Mouse (Mus musculus): ENCODE results near the gene Dpy19l1. TPM values are rescaled to one million over a fixed set of nuclear protein-coding genes. Genes with fewer than 3 reads are reported as not detected.

The Dpy19l1 gene
- total RNA-seq (2021): 10 to 100 TPM; 35.9 to 37.9 TPM
- long read RNA-seq, full-length matches to known transcripts: 16 of 21 reads
- long read RNA-seq, partial matches to known transcripts: 2 of 21 reads
- long read RNA-seq, other reads (novel, unspliced or antisense): 3 of 21 reads

DNA sequence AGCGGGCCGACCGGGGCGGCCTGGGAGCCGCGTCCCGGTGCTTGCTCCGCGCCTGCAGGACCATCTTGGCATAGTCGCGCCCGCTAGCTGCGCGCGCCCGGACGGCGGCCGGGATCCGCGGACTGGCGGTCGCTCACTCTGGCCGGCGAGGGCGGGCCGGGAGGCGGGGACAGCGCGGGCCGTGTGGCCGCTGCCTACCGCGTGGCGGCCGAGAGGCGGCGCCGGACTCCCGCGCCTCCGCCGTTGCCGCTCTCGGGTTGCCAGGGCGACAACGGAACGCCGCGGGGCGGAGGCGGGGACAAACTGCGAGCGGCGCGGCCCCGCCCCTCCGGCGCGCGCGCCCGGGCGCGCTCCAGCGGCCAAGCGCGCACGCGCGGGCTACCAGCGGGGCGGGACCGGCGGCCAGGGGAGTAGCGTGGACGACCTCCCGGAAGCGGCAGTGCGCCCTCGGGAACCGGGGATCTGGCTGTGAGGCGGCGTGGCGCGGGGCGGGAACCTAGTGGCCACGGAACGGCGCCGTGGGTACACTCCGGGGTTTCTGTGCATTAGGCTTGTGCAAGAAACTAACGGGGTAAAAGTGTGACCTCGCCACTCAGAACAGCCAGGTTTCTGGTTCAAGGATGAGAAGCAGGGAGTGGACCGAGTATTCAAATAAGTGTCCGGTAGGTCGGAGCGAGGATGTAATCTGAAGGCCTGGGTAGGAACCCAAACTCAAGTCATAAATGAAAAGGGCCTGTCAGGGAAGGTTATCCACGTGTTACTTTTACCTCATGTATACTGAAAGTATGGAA is at the start of gene Dpy19l1:
Gene Dpy19l1, minus strand, starts transcription at position 74 of the 791 bp plus-strand sequence.
- DNase-seq (ENCODE audit: low spot score in 2 of 2): peak; percentile 84 to 95

DNA sequence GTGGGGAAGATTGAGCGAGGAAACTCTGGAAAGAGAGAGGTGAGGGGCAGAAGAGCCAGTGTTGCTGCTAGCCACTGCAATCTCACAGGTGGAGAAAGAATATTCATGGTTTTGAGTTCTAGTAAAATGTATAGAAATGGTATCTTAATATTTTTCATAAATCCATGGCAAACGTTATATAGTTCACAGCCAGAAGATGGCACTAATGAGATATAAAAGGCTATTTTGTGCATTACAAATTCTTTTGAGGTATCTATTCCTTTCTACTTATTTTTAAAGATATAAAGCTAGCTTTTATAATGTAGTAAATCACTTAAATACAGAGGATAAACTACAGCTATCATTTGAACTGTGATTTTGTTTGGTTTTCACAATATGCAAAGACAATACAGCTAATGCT is 35.2 kb upstream of the Dpy19l1 start:
- no peak for DNase-seq (ENCODE audit: low spot score in 2 of 2)

DNA sequence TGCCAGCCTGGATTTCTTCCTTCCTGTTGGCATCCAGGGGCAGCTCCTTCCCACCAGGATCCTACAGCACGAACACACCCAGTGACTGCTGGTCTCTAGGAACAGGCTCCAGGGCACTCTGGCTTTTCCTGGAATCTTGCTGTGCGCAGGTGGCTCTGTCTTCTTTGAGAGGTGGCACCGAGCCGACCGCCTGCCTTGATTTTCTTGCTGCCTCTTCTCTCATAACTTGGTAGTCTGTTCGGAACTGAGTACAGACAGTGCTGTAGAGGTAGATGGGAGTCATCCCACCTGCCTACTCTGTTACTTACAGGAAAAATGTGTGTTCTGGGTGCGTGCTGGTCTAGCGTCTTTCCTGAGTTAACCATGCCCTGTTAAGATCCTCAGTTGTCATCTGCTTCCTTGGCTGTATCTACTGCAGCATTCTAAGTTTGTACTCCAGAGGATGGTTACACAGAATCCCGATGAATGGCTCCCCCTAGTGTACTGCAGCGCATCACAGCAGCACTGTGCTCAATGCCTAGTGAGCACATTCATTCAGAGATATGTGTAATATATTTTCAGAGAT is 13.7 kb upstream of the Dpy19l1 start:
- DNase-seq (ENCODE audit: low spot score in 2 of 2): peak; percentile 78 to 83

DNA sequence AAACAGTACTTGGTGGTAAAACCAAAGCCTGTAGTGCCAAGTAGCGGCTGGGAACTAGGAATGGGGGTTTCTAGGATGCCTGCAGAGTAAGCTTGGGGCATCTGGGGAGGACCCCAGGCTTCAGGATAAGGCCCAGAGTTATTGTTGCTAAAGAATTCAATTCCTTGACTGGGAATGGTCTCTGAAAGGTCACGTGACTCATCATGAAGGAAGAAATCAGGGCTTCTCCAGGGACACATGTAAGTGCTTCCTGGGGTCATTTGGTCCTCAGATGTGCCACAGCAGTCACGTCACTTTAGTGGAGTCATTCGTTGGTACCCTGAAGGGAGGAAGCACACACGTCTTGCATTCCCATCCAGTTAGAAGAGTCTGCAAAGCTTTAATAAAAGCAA is 11.1 kb upstream of the Dpy19l1 start:
- no peak for DNase-seq (ENCODE audit: low spot score in 2 of 2)

- DNase-seq (ENCODE audit: low spot score in 2 of 2): no peak
Observed at GRCm38 (mm10) chr9:24513290-24514077, 10.5 kb upstream of the Dpy19l1 start.

GRCm38 (mm10) chr9:24512121-24512539 is 9.2 kb upstream of the Dpy19l1 start:
- DNase-seq (ENCODE audit: low spot score in 2 of 2): no peak

DNA sequence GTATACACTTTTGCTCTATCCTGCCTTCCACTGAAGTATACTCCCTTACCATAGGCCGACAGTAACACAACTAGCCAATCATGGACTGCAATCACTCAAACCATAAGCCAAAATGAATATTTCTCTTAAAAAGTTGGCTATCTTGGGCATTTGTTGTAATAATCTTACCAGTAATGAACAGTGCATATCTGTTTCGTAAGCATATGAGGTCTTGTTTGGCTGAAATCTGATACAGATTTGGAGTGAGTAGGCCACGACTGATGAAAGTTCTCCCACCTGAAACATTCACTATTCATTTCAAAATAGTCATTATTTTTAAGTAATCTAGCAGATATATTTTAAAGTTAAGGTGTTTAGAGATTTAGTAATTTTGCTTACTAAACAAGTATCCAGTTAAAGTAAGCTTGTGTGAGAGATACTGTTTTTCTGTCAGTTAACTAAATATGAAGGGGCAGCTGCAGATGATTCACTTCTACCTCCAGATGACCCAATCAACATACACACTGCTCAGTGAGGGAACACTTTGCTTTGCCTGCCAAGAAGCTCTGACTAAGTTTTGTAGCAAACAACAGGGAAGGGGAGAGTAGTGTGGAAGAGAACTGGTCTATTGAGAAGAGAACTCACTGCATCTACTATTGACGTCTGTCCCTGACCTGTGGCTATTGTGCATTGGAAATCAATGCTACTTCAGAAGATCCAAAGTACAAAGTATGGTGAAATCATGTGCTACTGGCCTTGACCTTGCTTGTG is 8.6 kb upstream of the Dpy19l1 start:
- no peak for DNase-seq (ENCODE audit: low spot score in 2 of 2)

DNA sequence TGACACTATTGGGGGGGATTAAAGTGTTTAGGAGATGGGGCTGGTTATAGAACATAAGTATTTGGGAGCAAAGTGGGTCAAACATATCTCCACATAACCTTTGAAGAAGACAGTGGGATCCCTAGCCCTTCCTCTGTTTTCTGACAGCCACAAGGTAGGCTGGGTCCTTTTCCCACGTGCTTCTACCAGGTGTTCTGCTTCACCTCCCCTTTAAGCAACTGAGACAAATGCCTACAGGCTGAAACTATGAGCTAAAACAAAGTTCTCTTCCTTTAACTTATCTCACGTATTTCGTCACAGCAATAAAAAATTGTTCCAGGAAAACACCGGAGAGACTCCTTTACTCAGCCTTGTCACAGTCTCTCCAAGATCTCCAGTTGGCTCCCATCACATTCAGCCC is 5.9 kb upstream of the Dpy19l1 start:
- no peak for DNase-seq (ENCODE audit: low spot score in 2 of 2)

DNA sequence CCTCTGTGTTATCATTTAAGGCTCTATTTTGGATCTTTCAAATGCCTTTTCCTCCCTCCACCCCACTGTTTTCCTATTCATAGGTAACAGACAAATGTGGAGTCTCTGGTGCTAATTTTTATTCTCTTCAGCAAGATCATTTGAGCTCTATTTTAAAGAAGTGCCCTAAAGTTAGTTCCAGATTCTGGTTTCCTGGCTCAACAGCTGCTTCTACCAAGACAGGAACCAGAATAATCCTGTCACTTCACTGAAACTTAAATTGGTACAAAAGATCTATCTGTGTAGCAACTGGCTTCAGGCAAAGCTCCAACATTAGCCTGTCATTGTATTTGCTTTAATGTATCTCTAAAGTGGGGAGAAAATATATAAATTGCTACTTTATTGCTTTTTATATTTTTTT is 3.6 kb upstream of the Dpy19l1 start:
- DNase-seq (ENCODE audit: low spot score in 2 of 2): no peak

DNA sequence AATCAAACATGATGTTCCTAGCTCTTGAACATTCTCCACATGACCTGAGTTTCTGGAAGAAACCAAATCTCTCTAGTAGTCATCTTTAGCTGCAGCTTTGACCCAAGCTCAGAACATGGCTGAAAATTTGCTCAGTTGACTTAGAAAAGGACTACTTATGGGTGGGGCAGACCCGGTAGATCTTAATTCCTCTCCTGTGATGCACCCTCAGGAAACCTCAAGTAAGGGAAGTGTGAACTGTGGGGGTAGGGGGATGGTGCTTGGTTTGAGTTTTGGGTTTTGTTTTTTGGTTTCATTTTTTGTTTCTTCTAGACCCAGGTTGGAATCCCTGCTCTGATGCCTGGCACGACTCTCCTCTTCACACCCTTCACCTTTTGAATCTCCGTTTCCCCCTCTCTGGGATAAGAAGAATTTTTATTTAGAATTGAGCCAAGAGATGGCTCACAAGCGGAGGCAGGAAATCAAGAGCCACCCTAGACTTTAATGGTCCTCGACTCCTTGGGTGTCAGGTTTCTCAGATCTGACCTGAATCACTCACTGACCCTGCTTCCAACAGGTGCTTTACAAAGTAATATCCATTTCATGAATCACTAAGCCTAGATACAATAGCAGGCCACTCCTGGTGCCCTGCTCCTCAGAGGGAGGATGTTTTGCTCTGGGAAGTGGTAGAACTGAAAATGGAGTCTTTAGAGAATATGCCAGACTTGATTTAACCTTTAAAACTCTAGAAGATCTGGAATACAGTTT is 2.2 kb upstream of the Dpy19l1 start:
- no peak for DNase-seq (ENCODE audit: low spot score in 2 of 2)

- DNase-seq (ENCODE audit: low spot score in 2 of 2): no peak
Observed at GRCm38 (mm10) chr9:24504381-24504780, 1.4 kb upstream of the Dpy19l1 start.

- no peak for DNase-seq (ENCODE audit: low spot score in 2 of 2)
Observed at GRCm38 (mm10) chr9:24503858-24504219, 899 bp upstream of the Dpy19l1 start.

DNA sequence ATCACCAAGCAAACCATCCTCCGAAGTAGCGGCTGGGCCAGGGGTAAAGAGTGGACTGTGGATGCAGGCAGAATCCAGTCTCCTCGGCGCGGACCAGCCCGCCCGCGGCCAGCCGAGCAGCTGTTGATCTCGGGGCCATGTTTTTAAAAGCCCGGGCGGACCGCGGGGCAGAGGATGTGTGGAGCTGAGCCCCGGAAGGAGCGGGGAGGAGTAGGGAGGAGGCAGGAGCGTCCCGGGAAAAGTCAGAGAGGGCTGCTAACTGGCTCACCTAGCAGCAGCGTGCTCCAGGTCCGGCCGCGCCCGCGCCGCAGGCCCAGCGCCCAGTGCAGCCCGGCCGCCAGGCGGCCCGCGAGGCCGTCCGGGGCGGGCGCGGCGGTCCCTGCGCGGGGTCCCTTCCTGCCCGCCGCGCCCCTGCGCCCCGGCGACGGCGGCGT is 352 bp downstream of the Dpy19l1 start:
- no peak for DNase-seq (ENCODE audit: low spot score in 2 of 2)

GRCm38 (mm10) chr9:24501618-24502017 is 1.3 kb downstream of the Dpy19l1 start:
- no peak for DNase-seq (ENCODE audit: low spot score in 2 of 2)

GRCm38 (mm10) chr9:24496226-24496625 is 6.7 kb downstream of the Dpy19l1 start:
- no peak for DNase-seq (ENCODE audit: low spot score in 2 of 2)

GRCm38 (mm10) chr9:24490516-24490915 is 12.4 kb downstream of the Dpy19l1 start:
- DNase-seq (ENCODE audit: low spot score in 2 of 2): no peak

DNA sequence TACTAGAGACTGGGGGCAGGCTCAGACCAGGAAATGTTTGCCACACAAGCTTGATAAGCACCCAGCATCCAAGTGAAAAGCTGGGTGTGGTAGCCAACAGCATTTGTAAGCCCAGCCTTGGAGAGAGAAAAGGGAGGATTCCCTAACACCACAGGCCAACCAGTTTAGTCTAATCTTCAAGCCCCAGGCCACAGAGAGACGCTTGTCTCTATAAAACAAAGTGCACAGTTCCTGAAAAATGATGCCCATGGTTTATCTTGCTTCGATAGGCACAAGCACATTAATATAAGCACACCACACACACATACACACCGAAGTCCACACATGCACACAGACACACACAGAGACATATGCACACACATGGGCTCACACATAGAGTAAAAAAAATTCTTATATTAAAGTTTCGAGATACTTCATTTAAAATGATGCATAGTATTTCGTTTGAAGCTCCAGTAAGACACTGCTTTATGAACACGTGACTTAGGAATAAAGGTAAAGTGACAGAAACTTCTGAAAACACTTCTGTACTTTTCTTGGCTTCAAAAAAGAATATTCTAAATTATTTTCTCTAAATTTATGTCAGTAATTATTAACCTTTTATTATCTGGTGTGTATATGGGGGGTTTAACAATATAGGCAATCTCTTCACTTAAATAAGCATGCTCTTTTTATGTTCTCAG is 14.4 kb downstream of the Dpy19l1 start:
- DNase-seq (ENCODE audit: low spot score in 2 of 2): no peak

GRCm38 (mm10) chr9:24482375-24482774 is 20.6 kb downstream of the Dpy19l1 start:
- no peak for DNase-seq (ENCODE audit: low spot score in 2 of 2)

GRCm38 (mm10) chr9:24477251-24477650 is 25.7 kb downstream of the Dpy19l1 start:
- no peak for DNase-seq (ENCODE audit: low spot score in 2 of 2)

- no peak for DNase-seq (ENCODE audit: low spot score in 2 of 2)
Observed at GRCm38 (mm10) chr9:24473824-24474223, 29.1 kb downstream of the Dpy19l1 start.
